Mouse (Mus musculus) embryo, embryonic 9.5 days (tissue): ENCODE measurements at regions not wholly inside any gene's neighbourhood (a gene's known extent, or its start where the extent isn't known, plus 50 kb on each side); places are given as distances from the start of the nearest gene placed in this dataset.
A peak's percentile ranks its signal among the peaks of the same experiment; 100 is the strongest.
"Not testable (repeated sequence)": the region's sequence is repeated elsewhere in the genome, so short reads cannot be mapped to it uniquely, and the experiment has no call there.

Experiments
- DNase-seq: peaks from one replicate; pipeline ENCODE4 v3.0.0-alpha.2; 2017; ENCODE audit errors: extremely low spot score

DNA sequence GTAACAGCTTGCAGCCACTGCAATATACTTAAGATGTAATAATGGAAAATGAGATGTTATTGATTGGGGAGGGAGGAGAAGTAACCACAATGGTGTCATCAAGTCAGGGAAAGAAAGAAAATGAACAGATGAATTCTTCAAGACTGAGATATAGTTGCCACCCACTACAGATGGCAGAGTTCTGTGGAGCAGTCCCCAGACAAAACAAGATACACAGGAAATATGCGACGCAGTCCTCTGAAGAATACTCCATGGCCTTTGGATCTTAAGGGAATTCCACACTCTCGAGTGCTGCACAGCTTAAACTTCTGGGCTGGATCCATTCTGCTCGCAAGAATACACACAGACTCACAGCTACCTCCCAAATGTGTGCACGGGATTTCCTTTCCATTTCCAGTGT, 113.4 kb downstream of the Sox4 start:
- DNase-seq = no peak

DNA sequence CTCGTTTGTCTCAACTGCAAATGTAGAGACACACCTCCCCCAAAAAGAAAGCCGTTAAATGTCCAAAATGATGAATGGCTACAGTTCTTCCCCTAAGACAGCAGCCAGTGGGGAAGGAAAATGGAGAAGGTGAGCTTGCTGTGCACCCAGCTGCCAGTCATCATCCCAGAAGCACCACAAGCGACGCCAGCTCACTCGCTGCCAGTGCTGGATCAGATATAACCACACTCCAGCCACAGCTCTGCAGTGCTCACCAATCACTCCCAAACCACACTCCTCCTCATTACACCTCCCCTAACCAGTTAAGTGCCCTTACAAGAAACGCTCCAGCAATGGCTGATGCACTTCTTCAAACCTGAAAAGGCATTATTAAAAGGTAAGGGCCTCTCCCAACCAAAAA, 114.4 kb downstream of the Sox4 start:
- DNase-seq = no peak

DNA sequence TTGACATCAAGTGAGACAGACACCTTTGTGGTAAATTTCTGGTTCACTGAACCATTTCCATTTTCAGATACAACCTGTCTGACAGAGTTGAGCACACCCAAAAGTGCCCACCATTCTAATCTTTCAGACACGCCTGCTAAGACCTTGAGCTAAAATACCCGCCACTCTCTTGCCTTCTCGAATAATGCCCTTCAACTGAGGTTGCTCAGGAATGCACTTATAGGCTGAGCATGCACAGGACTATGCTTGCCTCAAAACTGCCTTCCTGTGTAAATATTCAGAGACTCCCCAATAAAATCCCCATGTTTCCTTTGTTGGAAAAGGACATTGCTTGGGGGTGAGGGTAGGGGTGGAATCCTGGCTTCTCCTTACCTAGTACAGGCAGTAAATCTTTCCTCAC, 115.3 kb downstream of the Sox4 start:
- DNase-seq = no peak

DNA sequence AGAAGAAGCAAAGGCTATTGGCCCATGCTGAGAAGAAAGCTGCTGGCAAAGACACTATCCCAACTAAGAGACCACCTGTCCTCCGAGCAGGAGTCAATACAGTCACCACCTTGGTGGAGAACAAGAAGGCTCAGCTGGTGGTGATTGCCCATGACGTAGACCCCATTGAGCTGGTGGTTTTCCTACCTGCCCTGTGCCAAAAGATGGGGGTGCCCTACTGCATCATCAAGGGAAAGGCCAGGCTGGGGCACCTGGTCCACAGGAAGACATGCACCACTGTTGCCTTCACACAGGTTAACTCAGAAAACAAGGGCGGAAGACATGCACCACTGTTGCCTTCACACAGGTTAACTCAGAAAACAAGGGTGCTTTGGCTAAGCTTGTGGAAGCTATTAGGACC, 116.3 kb downstream of the Sox4 start:
- not testable (repeated sequence) for DNase-seq

DNA sequence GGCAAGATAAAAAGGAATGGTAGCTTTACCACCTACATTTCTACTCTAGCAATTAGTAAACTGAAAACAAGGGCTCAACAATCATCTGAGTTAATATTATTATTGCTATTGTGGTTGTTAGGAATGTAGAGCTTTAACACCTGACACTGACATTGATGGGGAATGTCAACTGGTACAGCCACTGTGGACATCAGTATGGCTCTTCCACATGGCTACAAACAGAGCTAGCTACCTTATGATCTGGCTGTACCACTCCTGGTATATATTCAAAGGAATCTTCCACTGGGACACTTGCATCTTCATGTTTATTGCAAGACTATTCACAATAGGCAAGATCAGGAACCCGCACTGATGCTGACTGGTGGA, 119.8 kb downstream of the Sox4 start:
- no peak for DNase-seq

DNA sequence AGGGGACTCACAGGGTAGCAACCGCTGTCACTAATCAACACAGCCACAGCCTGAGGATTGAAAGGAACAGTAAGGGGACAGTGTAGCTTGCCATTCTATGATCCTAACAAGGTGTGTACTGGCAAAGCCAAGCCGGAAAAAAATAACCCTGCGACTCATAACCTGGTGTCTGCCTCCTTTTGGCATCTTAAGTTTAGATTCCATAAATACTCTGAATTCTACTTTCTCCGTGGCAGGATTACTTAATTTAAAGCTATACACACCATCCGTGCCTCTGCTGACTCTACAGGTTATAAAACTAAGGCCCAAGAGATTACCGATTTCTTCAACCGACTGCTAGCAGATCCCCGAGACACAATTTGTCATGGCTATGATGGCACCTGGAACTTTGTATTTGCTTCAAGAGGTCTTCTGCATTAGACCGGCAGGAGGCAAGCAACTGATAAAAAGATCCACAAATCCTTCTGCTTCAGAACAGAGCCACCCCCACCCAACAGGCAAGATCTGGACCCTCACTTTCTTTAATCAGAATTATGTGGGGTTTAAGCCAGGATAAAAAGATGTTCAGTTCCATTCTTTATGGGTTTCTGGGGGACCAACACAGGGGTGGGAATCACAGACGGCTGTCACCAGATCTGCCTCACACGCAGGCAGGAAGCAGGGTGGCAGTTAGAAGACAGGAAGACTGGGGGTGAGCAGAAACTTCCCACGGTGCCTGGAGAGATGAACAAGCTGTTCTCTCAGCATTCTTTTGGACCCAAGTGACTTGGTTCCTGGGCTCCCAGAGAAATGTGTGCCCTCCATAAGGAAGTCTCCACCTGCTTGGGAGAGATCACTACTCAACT, 120.4 kb downstream of the Sox4 start:
- no peak for DNase-seq

DNA sequence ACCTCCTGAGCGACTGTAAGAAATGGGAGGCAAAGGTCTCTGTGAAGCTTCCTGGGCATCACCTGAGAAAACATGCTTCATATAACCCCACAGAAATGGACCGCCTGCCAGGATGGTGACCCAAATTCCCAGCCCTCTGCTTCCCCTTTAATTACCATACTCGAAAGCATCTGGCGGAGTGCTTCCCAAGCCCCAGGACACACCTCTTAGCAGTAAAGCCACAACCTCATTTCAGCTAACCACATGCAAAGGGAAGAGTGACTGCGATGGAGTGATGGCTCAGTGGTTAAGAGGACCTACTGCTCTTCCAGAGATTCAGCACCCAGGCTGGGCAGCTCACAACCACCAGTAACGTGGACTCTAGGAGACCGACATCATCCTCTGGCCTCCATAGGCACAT, 127.2 kb downstream of the Sox4 start:
- no peak for DNase-seq

DNA sequence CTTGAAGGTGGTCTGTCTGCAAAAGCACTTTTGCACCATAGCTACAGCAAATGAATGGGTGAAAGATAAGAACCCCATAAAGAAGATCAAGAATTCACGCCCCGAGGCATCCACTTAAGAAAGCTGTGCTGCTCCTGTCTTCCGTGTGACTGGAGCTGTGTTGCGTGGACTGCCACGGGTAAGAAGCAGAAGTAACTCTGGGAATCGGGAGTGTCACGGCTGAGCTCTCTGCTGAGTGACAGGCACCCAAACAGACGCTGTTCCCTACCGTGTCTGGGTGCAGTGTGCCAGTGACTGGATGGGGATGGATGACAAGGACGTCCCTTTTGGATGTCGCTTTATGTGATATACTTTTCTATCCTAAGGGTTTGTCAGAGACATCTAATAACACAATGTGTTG, 129.5 kb downstream of the Sox4 start:
- DNase-seq = no peak

DNA sequence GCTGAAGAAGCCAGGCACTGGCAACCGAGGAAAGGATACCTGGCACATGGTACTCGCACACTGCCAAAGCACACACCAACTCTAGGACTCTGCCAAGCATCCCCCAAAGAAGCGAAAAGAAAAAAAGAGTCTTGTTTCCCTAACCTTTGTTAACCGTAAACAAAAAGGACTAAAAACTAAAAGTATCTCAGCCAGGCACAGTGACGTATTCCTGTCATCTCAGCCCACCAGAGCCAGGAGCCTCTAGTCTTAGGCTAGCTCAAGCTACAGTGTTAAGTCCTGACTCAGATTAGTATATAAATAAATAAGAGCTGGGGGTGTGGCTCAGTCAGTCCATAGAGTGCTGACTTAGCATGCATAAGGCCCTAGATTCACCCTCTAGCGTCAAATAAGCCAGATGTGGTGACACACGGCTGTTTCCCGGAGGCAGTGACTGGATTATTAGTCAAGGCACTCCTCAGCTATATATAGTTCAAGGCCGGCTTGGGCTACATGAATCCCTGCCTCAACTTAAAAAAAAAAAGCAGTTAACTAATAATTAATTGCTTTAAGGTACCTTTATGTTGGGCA, 130.1 kb downstream of the Sox4 start:
- DNase-seq = no peak

DNA sequence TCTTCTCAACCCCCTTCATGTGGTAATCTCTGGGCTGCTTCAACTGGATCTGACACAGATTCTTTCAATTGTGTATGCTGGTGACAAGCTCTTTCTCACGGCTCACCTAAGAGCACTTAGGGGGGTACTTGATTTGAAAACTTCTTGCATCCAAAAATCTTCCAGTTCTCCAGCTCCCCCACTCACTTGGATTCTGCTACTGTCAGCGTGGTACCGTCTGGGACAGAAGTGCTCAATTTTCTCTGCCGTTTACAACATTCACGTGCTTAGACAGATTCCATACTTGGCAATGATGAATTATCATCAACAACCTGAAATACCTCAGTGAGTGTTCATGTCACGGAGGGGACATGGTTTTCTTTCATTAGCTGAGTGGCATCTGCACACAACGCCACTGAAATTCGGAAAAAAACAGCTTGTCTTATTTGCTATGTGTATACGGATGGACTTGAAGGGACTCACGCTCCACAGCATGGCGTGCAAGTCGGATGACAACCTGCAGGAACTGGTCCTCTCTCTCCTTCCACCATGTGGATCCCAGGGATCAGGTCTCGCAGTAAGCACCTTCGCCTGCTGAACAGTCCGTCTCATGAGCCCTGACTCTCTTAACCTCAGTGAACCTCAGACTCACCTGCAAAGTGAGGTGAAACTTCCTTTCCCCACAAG, 132.5 kb downstream of the Sox4 start:
- no peak for DNase-seq

DNA sequence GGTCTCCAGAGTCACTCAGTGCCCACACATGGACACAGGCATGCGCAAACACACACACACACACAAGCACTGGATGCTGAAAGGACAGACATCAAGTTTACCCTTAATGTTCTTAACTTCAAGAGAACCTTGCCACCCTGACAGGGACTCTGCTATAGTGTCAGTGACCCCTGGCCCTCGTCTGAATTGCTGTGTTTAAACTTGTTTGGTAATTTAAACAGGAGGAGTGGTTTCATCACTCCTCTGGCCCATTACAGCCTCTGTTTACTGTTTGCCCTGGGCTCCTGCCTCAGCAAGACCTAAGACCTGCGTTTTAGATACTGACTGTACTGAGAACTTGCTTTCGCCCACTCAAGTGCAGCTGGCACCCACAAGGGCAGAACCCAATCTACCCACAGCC, 139.4 kb downstream of the Sox4 start:
- no peak for DNase-seq

DNA sequence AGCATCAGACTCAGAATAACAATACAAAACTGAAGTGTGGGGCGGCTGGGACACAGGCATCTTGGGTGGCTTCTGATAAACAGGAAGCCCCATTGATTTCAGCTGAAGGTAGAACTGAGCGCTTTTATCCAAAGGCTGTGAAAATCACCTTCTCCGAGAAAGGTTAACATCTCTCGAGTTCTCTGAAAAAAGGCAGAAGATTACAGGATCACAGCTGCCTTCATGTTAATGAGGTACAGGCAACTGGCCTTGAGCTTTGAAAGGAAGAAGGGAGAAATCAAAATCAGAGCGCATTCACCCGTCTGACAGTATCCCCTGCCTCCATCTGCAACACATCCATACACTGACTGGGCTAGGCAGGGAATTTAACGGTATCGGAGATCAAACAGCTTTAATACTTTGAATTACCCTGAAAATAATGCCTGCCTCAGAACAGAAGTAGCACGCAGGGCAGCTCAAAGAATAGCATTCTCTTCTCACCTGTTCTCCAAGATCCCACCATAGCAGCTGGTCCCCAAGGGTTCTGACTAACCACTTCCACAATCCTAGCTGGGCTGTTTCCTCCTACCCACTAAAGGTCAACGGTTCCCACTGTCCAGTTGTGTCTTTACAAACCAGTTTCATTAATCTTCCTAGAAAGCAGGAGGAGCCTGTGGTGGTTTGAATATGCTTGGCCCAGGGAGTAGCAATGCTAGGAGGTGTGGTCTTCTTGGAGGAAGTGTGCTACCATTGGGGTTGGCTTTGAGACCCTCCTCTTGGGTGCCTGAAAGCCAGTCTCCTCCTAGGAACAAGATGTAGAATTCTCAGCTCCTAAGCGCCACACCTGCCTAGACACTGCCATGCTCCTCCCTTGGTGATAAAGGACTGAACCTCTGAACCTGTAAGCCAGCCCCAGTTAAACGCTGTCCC, 141.6 kb downstream of the Sox4 start:
- DNase-seq = peak; percentile 41

DNA sequence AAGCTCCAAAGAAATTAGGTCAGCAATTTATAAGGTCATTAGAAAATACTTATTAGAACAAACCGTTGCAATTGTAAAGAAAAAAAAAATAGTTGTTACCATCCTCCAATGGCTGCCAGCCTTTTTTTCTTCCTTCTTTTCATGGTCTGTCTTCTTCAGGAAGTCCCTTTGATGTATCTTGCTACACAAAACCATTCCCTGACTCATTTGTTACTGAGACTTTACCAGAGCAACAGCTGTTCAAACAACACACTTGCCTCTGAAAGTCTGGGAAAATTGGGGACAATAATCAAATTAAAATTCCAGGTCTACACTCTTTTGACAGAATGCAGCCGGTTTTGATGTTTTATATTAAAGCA, 142.5 kb downstream of the Sox4 start:
- DNase-seq = peak; percentile 47

DNA sequence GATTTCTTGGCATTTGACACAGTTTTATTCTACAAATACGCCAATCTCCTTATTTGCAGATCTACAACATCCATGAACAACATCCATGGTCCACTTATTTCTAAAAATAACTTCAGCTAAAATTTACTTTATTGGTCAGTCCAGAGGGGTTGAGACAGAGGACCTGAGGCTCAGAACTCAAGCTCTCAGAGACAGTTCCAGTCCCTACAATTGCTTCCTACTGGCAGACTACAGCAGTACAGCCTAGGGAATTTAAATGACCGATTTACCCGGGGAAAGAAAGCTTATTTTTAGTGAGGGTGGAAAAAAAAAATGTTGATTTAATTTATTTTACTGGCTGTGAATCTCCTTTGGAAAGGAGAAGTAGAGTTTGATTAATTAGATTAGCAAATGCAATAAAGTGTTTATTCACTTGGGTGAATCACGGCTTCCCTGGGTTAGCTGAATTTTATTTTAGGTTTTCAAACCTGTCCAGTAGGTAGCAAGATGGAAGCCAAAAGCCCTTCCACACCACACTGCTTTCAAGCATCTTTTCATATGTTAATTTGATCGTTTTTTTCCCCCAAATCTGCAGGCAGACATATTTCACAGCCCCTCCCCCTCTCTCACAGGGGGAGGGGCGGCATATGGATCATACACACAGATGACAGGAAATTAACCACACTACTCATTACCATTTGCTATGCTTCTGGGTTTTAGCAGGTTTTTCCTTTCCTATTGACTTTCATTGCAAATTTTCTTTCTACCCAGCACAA, 143.0 kb downstream of the Sox4 start:
- no peak for DNase-seq

DNA sequence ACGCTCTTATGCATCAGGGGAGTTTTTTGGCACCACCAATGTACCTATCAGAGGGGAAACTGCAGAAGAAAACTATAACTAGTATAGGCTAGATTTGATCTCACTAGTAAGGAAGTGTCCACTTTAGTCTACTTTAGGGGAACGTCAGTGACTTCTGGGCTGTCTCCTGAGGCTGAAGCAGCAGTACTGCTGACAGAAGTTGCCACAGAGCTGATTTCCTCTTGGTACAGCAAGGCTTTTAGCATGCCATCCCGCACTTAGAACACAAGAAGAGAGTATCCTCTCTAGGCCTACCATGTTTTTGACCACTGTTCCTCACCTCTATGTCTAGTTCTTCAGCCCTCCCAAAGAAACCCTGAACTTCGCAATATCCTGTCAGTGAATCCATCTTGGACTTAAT, 148.2 kb downstream of the Sox4 start:
- DNase-seq = no peak

DNA sequence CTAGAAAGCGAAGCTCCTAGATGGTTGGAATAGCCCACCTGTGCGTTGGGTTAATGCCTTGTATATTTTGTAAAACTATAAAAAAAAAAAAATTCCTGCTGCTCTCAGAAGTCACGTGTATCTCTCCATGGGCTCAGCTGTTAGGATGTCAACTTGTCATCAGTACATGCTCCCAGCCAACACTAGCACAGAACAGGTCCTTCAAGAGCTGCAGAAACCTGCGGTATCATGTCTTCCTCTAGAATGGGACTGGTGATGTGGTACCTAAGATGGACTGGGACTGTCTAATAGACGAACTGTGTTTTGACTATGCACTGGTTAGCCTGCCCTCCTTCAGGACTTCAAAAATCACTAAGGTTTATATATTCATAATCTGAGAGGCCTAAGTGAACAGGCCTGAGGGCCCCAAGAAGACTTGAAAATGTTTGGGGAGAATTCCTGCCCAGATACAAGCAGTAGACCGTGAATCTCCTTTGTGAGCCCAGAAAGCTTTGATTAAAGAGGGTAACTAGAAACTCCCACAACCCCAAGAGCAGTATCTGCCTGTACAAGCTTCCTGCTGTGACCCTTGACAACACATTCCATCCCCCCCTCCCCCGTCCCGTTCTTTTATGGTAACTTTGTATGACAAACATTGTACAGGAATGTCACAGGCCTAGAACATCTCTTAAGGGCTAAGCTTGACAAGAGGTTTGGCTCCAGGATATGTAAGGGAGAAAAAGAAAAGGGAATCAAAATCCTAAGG, 152.1 kb downstream of the Sox4 start:
- peak; percentile 43 for DNase-seq

DNA sequence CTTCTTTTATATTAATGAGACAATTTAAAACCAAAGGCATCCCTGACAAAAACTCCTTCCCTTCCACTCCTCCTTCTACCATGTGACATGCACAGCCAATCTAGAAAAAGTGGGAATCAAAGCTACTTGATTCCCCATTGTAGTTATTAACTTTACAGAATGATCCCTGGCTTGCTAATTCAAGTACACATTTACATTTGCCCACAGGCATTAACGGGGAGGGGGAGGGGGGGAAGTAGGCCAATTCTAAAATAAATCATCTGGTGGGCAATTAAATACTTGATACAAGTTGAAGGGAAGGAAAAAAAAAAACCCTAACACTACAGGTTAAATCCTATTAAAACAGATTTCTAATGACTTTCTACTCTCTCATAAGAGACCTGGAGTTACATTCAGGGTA, 152.8 kb downstream of the Sox4 start:
- DNase-seq = no peak

DNA sequence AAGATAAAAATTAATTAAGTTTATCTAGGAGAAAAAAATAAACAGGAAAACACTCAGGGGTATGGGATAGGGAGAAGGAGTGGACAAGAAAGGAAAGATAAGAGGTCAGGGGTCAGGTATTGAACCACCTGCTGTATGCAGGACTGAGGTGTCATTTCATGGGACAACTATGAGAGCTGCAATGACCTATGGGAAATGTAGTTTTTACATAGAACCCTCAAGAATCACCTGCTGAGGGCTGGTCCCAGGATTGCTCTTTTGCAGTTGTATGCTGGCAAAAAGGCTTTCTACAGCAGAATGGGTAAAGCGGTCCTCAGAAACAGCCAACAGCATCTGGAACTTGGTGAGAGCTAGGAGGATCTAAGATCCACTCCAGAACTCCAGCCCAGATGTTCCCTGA, 154.0 kb downstream of the Sox4 start:
- DNase-seq = no peak

DNA sequence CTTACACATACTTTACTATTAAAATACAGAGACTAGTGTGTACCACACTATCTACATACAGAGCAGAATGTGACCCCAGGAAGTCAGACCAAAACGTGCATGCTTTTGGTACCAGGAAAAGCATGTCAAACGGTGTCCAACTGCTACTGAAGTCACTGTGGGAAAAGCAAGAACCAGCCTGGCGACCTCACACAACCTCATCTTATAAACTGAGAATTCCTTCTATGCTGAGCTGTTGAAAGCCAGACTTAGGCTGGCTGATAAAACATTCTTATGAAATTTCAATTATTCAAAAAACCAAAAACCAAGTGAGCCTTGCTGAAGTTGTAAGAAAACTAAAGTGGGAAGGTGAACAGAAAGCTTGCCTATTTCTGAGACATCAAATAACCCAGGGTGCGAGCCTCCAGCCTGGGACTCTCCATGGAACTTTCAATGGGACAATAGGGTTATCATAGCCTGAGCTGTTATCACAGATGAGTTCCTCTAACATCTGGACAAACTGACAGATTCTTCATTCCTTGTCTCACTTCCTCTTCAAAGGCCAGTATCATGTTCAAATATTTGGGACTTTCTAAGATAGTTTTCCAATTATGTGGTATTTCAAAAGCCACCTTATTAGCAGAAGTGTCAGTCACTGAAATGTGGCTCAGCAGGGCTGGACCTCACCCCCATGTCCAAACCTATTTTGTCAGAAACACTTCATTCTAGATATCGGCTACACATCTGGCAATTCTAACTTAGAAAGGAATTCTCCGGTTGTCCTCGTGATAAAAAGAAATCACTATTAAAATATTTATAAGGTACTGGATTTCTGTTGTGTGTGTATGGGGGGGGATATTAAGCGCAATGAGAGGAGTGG, 155.7 kb downstream of the Sox4 start:
- DNase-seq = no peak

DNA sequence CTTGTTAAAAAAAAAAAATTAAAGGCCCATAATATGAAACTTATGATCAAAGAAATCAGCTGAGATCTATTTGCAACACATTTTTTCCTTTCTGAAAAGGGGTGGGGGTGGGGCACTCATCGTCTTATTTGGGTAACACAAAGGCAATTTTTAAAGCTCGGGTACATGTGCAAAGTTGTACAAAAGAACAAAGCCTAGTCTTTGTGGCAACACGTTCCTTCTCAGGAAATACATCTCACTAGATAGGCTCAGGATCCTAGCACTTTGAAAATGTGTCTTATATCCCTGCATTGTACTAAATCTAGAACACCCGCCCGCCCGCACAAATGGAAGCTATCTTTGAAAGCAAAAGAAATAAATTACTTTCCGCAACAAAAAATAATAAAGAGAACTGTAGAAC, 158.2 kb downstream of the Sox4 start:
- no peak for DNase-seq
